Mouse (Mus musculus): Measurements from ENCODE around the gene Cep135. TPM values are rescaled to one million over a fixed set of nuclear protein-coding genes. Genes with fewer than 3 reads are reported as not detected.

Gene Cep135
- polyA plus RNA-seq, 1 experiment from 2014 or later: 7.2 TPM

DNA sequence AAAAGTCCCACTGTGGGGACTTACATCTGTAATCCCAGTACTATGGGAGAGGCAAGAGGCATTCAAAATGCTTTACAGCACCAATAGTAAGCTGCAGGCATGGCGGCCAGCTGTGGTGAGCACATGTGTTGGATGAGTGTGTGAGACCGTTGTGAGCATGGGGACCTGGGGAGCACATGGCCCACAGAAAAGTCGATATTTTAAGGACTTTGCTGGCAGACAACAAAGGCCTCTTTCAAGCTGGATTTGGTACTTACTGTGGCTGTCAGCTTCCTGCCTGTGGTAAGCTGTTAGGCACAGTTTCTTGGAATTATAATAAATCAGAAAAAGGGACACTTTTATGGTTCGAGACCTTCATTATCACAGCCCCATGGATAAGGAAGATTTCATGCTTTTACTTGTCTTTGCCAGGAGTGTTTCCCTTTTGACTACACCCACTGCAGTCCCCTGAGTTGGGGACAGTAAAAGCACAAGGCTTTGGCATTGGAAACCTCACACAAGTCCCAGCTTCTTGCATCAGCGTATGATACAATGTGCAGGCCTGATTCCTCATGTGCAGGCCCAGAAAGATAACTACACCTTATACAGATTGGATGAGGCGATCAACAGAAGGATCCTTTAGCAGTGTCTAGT is 24.5 kb downstream of the Cep135 start:
- no peak for DNase-seq (ENCODE audit: low spot score)
- Histone ChIP-seq H3K9me3 (no peaks in the 10 kb centered on the region), H3K27me3 (ENCODE audit: insufficient read depth, poor library complexity, severe bottlenecking) (no peaks in the 10 kb centered on the region), H3K36me3 (peaks cover 95% of the 10 kb centered on the region), H3K27ac (no peak overlapping the region), H3K4me3 (no peak overlapping the region), H3K4me1 (replicated peaks) (no peaks in the 10 kb centered on the region)
- 92% methylated on average over 6 of the region's 6 CpGs for WGBS

DNA sequence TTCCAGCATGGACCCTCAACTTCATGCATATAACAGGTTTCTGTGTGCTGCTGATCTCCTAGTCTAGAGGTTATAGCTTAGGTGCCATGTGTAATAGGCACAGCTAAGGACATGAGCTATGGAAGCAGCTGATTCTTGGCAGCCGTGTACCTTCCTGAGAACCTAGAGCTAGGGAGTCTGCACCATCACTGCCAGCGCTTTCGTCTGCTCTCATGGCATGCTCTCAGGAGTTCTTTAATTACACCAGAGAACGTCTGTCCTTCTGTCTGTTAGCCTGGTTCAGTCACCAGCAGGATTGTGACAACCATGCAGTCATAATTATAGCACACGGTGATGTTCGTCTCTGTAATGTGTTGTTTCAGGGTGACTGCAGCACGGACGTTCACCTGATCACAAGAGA is 26.8 kb downstream of the Cep135 start:
- H3K27me3 ChIP-seq (ENCODE audit: insufficient read depth, poor library complexity, severe bottlenecking): no peaks in the 10 kb centered on the region
- peaks cover 94% of the 10 kb centered on the region for H3K36me3 ChIP-seq
- no peak for DNase-seq (ENCODE audit: low spot score)
- no peaks in the 10 kb centered on the region for H3K9me3 ChIP-seq
- H3K4me1 ChIP-seq (replicated peaks): no peaks in the 10 kb centered on the region
- H3K4me3 ChIP-seq: no peak overlapping the region
- WGBS: 92% methylated on average over 8 of the region's 8 CpGs
- H3K27ac ChIP-seq: no peak overlapping the region

DNA sequence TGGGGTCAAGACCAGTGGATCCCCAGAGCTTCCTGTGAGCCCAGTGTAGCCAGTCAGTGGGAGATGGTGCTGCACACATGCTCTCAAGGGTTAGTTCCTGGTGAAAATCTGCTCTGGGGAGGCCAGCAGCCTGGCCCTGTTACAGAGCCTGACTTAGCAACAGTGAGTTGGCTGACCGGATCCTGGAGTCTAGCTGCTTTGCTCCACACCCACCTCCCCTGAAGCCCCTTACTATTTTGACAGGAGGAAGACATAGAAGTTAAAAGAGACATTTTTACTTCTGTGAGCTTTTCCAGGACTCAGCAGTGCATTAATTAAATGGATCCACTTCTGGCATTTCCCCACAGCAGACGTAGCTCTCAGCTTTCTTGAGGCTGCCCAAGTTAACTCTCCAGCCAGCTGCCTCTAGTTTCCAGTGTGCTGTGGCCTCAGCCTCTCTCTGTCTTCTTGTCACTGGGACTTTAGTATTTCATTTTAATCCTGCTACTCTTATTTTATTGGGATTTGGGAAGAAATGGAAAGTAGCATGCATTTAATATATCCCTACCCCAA is 27.8 kb downstream of the Cep135 start:
- WGBS: 90% methylated on average over 2 of the region's 2 CpGs
- no peaks in the 10 kb centered on the region for H3K9me3 ChIP-seq
- H3K36me3 ChIP-seq: peaks cover 94% of the 10 kb centered on the region

DNA sequence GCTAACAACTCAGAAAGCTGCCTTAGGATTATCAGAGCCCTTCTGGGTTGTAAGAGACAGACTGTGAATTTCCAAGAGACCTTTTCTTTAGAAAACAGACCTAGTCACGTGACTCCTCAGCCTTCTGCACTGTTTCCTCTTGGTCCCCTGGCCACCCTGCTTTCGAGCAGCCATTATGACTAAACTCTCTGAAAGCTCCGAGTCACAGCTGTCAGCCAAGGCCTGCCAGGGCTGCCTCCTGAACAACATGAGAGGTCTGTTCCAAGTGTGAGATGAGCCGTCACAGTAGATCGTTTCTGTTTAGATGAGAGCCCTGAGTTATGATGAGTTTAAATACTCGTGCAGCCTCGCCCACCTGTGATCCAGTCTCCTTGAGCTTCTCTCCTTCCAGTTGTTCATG is 30.3 kb downstream of the Cep135 start:
- Histone ChIP-seq H3K27me3 (ENCODE audit: insufficient read depth, poor library complexity, severe bottlenecking) (no peaks in the 10 kb centered on the region), H3K4me1 (replicated peaks) (no peaks in the 10 kb centered on the region), H3K36me3 (peaks cover 94% of the 10 kb centered on the region), H3K4me3 (no peak overlapping the region), H3K9me3 (no peaks in the 10 kb centered on the region), H3K27ac (no peak overlapping the region)
- no peak for DNase-seq (ENCODE audit: low spot score)
- 92% methylated on average over 7 of the region's 7 CpGs for WGBS

More for the DNA sequence above, 27.8 kb downstream of the Cep135 start:
- no peak for DNase-seq (ENCODE audit: low spot score)
- Histone ChIP-seq H3K4me1 (replicated peaks) (no peaks in the 10 kb centered on the region), H3K27me3 (ENCODE audit: insufficient read depth, poor library complexity, severe bottlenecking) (no peaks in the 10 kb centered on the region), H3K27ac (no peak overlapping the region), H3K4me3 (no peak overlapping the region)

DNA sequence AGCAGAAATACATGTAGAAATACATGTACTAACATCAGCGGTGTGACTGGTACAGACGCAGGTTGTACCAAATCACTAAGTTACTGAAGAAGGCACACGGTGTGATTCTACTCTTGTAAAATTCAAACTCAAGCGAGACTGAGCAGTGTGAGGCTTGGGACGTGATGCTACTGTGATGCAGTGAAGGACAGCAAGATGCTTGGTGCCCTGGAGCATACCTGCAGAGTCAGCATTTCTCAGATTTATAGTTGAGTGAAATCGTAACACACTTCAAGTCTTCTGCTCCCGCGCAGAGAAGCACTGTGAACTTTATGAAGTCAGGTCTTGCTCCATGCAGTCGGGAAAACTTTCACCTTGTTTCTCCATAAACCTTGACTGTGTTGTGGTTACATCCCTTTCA is 35.3 kb downstream of the Cep135 start:
- Histone ChIP-seq H3K4me3 (no peak overlapping the region), H3K27me3 (ENCODE audit: insufficient read depth, poor library complexity, severe bottlenecking) (no peaks in the 10 kb centered on the region), H3K9me3 (no peaks in the 10 kb centered on the region), H3K36me3 (peaks cover 91% of the 10 kb centered on the region), H3K27ac (no peak overlapping the region), H3K4me1 (replicated peaks) (no peaks in the 10 kb centered on the region)
- no peak for DNase-seq (ENCODE audit: low spot score)
- 97% methylated on average over 9 of the region's 9 CpGs for WGBS

DNA sequence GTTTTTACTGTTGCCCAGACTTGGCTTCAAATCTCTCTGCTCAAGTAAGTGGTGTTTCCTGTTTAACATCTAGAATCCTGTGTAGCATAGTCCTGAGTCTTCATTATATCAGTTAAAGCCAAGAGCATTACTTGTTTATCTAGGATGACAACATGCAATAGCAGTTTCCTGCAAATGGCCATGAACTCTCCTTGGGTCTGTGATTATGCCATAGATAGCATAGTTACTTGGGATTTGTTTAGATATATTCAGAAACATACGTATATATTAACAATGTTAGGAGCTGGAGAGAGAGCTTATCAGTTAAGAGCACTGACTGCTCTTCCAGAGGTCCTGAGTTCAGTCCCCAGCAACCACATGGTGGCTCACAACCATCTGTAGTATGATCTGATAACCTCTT is 39.3 kb downstream of the Cep135 start:
- H3K36me3 ChIP-seq: peaks cover 90% of the 10 kb centered on the region

DNA sequence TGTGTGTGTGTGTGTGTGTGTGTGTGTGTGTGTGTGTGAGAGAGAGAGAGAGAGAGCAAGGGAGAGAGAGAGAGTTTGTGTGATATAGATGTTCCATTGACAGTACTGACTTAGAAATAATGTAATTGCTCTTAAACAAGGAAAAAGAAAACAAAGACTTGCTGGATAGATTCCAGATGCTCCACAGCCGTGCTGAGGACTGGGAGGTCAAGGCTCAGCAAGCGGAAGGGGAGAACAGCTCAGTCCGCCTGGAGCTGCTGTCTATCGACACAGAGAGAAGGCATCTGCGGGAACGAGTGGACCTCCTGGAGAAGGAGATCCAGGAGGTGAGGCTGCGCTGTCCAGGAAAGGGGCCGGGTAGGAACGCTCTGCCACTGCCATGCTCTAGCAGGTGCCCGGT is 45.5 kb downstream of the Cep135 start:
- no peaks in the 10 kb centered on the region for H3K4me1 ChIP-seq (replicated peaks)
- DNase-seq (ENCODE audit: low spot score): no peak
- H3K4me3 ChIP-seq: no peak overlapping the region
- no peaks in the 10 kb centered on the region for H3K9me3 ChIP-seq
- no peak overlapping the region for H3K27ac ChIP-seq
- H3K27me3 ChIP-seq (ENCODE audit: insufficient read depth, poor library complexity, severe bottlenecking): no peaks in the 10 kb centered on the region
- 83% methylated on average over 10 of the region's 10 CpGs for WGBS
- H3K36me3 ChIP-seq: peaks cover 92% of the 10 kb centered on the region

More for the DNA sequence above, 39.3 kb downstream of the Cep135 start:
- no peak for DNase-seq (ENCODE audit: low spot score)
- Histone ChIP-seq H3K4me1 (replicated peaks) (no peaks in the 10 kb centered on the region), H3K9me3 (no peaks in the 10 kb centered on the region), H3K27ac (no peak overlapping the region), H3K27me3 (ENCODE audit: insufficient read depth, poor library complexity, severe bottlenecking) (no peaks in the 10 kb centered on the region), H3K4me3 (no peak overlapping the region)
- WGBS: 93% methylated on average over 1 of the region's 1 CpGs

DNA sequence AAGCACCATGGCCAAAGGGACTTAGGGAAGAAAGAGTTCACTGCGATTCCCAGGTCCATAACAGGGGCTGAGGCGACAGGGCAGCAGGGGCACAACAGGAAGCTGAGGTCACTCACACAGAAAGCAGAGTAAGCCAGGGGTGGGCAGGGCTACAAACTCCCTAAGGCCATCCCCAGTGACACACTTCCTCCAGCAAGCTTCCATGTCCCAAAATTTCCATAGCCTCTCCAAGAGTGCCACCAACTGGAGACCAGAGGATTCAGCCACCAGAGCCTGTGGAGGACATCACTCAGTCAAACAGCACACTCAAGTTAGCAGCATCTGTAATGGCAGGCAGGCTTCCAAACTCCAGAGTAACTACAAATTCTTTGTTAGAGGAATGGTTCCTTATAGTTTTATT is 47.1 kb downstream of the Cep135 start:
- 89% methylated on average over 2 of the region's 2 CpGs for WGBS
- no peak for DNase-seq (ENCODE audit: low spot score)
- Histone ChIP-seq H3K27ac (no peak overlapping the region), H3K36me3 (peaks cover 94% of the 10 kb centered on the region), H3K4me3 (no peak overlapping the region), H3K9me3 (no peaks in the 10 kb centered on the region), H3K4me1 (replicated peaks) (no peaks in the 10 kb centered on the region), H3K27me3 (ENCODE audit: insufficient read depth, poor library complexity, severe bottlenecking) (no peaks in the 10 kb centered on the region)

DNA sequence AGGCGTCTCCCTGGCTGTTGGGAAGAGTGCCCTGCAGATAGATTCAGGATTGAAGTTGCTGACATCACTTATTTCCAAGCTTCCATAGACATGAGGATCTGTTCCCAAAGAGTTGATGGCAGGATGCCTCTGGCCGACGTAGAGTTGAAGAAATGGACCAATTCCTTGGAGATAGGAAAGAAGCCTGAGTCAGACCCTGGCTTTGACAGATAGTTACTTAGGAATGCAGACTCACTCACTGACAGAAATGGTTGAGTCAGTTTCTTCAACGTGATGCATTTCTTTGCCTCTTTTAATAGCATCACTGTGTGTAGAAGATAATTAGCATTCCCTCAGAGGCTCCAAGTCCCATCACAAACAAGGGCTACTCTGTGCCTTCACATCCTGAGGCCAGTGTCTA is 53.6 kb downstream of the Cep135 start:
- DNase-seq (ENCODE audit: low spot score): no peak
- WGBS: 91% methylated on average over 4 of the region's 4 CpGs
- no peak overlapping the region for H3K4me3 ChIP-seq
- H3K36me3 ChIP-seq: peaks cover 80% of the 10 kb centered on the region
- no peaks in the 10 kb centered on the region for H3K27me3 ChIP-seq (ENCODE audit: insufficient read depth, poor library complexity, severe bottlenecking)
- no peak overlapping the region for H3K27ac ChIP-seq
- no peaks in the 10 kb centered on the region for H3K9me3 ChIP-seq
- H3K4me1 ChIP-seq (replicated peaks): no peaks in the 10 kb centered on the region

DNA sequence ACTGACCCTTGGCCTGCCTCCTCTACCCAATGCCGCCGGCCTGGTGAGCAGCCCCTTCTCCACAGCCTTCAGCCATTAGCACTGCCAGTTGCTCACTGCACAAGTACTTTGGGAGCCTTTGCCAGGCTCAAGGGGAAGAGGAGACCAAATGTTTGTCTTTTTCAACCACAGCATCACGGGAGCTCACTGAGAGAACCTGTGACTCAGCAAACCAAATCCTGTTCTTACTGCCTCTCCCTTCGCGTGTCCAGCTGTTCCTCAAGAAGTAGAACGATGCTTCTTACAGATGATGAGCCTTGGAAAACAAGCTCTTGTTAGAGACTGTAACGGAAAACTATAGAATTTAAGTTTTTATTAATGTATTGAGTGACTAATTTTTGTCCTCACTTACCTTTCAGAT is 55.7 kb downstream of the Cep135 start:
- Histone ChIP-seq H3K36me3 (peaks cover 69% of the 10 kb centered on the region), H3K4me1 (replicated peaks) (no peaks in the 10 kb centered on the region), H3K4me3 (no peak overlapping the region), H3K27ac (no peak overlapping the region), H3K27me3 (ENCODE audit: insufficient read depth, poor library complexity, severe bottlenecking) (no peaks in the 10 kb centered on the region), H3K9me3 (no peaks in the 10 kb centered on the region)
- DNase-seq (ENCODE audit: low spot score): no peak
- 92% methylated on average over 7 of the region's 7 CpGs for WGBS

DNA sequence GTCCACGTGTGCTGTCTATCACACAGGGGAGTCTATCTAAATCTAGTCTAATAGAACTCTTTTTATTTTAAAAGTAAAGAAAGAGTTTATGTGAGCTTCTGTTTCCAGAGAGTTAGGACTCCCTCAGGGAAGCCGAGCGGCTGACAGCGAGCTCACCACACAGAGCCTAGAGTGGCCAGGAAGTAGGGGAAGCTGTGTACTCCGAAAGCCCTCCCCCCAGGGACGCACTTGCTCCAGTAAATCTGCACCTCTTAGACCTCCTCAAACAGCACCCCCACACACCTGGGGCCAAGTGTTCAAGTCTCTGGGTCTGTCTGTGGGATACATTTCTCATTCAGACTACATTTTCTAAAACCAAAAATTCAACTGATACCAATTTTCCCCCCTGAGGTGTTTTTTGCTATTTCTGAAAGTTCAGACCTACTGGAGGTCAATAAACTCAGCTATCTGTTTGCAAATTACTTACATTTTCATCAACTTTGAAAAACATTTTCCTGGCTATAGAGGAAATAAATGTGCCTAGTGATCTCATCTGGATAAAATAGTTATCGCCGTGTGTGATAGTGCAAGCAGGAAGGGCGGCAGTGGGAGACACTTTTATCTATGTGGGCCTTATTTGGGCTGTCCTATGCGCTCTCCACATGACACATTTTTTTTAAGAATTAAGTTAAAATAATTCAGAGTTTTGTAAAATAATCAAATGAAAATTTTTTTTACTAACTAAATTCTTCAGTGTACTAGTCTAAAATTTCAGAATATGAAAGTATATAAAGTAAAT is 56.8 kb downstream of the Cep135 start:
- no peaks in the 10 kb centered on the region for H3K9me3 ChIP-seq
- H3K4me1 ChIP-seq (replicated peaks): no peaks in the 10 kb centered on the region
- H3K27me3 ChIP-seq (ENCODE audit: insufficient read depth, poor library complexity, severe bottlenecking): no peaks in the 10 kb centered on the region
- H3K36me3 ChIP-seq: peaks cover 58% of the 10 kb centered on the region
- no peak for DNase-seq (ENCODE audit: low spot score)
- 94% methylated on average over 10 of the region's 10 CpGs for WGBS
- no peak overlapping the region for H3K4me3 ChIP-seq
- H3K27ac ChIP-seq: no peak overlapping the region

DNA sequence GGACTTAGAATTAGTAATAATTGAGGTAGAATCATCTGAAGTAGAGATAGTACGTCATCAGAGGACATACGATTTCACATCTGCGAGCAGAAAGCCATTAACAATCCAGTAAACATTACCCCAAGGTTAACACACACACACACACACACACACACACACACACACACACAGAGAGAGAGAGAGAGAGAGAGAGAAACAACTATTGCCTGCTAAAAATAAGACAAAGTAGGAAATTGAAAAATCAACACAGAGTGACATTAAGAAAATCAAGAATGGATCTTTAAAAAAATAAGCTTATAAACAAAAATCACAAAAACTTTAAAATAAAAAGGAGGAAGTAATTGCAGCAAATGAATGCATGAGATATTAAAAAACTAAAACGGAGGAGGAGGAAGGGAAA is 61.4 kb downstream of the Cep135 start:
- Histone ChIP-seq H3K27ac (no peak overlapping the region), H3K36me3 (peaks cover 16% of the 10 kb centered on the region), H3K4me3 (no peak overlapping the region), H3K27me3 (ENCODE audit: insufficient read depth, poor library complexity, severe bottlenecking) (no peaks in the 10 kb centered on the region), H3K4me1 (replicated peaks) (0 out of 2 replicates have a peak, but pooled peaks cover 8% of the 10 kb centered on the region), H3K9me3 (no peaks in the 10 kb centered on the region)
- 87% methylated on average over 4 of the region's 4 CpGs for WGBS
- DNase-seq (ENCODE audit: low spot score): no peak

DNA sequence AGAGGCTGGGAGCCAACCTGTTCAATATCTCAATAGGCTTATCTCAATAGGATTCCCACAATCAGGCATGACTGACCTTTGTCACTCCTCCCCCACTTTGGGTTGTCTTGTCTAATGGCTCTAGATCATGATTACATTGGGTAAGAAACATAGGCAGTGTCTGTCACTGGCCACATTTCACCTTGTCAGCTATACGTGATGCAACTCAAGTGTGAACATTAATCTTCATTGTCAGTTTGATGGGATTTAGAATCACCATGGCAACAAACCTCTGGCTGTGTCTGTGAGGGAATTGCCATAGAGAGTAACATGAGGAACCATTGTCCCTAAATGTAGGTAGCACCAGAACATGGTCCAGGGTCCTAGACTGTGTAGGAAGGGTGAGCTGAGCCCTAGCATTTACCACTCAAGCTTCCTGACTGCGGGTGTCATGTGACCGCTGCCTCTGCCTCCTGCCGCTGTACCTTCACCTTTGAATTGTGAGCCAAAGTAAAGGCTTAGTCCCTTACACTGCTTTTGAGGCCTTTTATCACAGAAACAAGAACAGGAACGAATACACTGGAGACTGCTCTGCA is 62.7 kb downstream of the Cep135 start:
- Histone ChIP-seq H3K4me1 (replicated peaks) (0 out of 2 replicates have a peak, but pooled peaks cover 8% of the 10 kb centered on the region), H3K9me3 (no peaks in the 10 kb centered on the region), H3K27ac (no peak overlapping the region), H3K4me3 (no peak overlapping the region), H3K36me3 (peaks cover 10% of the 10 kb centered on the region), H3K27me3 (ENCODE audit: insufficient read depth, poor library complexity, severe bottlenecking) (no peaks in the 10 kb centered on the region)
- WGBS: 71% methylated on average over 5 of the region's 5 CpGs
- no peak for DNase-seq (ENCODE audit: low spot score)

All from hindbrain, embryonic 10.5 days (tissue).